Mouse (Mus musculus) spleen, adult 2 months (tissue): Measurements from ENCODE around the gene Wfdc5.

Experiments
- CTCF ChIP-seq: fragments of 200-500 bp; IDR thresholded peaks from 2 replicates; pipeline ENCODE4 v1.5.1; 2011; ENCODE audit warnings: mild to moderate bottlenecking, inconsistent platforms; ENCODE audit not compliant: insufficient read depth, insufficient read length, insufficient replicate concordance; ENCODE audit errors: extremely low read depth
- POLR2A ChIP-seq: fragments of 200-500 bp; IDR thresholded peaks from 2 replicates; pipeline ENCODE4 v1.6.1; 2011; ENCODE audit warnings: low read depth, low read length, inconsistent platforms

DNA sequence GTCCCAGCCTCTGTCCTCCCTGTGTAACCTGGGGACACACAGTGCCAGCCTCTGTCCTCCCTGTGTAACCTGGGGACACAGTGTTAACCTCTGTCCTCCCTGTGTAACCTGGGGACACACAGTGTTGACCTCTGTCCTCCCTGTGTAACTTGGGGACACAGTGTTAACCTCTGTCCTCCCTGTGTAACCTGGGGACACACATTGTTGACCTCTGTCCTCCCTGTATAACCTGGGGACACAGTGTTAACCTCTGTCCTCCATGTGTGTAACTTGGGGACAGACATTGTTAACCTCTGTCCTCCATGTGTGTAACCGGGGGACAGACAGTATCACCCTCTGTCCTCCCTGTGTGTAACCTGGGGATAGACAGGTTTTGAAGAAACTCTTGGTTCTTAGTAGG lies 51.0 kb downstream of the Wfdc5 start:
- TF ChIP-seq CTCF (no peak), POLR2A (no peak)
